Mouse (Mus musculus): Measurements from ENCODE around the gene Cdk19. TPM values are rescaled to one million over a fixed set of nuclear protein-coding genes. Genes with fewer than 3 reads are reported as not detected.

Gene Cdk19
- total and polyA plus RNA-seq, 3 experiments: 2.8 to 8.2 TPM; not detected in 1

DNA sequence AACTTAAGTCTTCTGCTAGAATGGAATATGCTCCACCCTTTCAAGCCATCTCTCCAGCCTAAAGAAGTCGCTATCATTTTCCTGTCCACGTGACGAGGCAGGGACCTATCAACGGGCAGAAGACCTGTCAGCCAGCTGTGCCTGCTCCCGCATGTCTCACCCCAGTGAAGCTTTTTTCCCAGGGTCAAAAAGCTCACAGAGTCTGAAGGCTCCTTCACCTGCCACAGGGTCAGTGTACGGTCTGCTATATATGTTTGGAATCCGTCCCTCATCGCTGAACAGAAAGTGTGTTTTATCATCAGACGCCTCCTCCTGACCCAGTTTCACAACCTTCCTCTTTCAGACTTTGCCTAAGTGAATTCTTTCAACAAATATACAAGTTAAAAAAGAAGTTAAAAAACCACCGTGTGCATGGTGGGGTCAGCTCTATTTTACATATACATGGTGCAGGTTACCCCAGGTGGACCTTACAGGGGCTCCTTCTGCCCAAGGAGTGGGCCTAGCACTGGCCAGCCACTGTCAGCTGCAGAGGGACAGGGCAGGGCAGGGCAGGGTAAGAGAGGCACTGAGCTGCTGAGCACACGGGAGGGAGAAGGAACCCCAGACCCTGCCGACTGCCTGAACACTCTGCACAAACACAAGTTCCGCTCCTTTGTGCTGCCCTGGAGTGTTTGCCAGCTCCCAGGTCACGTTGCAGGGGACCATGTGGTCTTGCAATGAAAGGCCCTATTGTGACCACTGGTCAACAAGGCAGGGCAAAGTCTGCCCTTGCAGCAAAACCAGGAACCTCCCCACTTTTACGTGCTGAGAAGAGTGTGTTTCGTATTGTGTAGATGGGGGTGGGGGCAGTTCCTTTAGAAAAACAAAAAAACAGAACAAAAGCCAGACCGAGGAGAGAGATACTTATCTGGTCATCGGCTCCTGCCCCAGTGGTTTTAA lies 160.2 kb downstream of the Cdk19 start (continued):
- TF ChIP-seq CTCF (IDR thresholded peaks at IDR 0.05 in 2 of 3, conservative IDR thresholded peaks at IDR 0.05 in 1 of 3; ENCODE audit: control insufficient read depth in 1 of 3, insufficient read depth in 1 of 3, low read depth in 2 of 3, low read length in 3 of 3, poor library complexity in 1 of 3, severe bottlenecking in 1 of 3): no peak
- TF ChIP-seq EP300 (IDR thresholded peaks at IDR 0.05; ENCODE audit: low read depth in 1 of 2, low read length in 2 of 2): no peak; a peak in 1 of 4 replicates
- no peak for TF ChIP-seq E2F4 (IDR thresholded peaks at IDR 0.05; ENCODE audit: borderline replicate concordance, low read depth, low read length)
- TF ChIP-seq NELFE (IDR thresholded peaks at IDR 0.05; ENCODE audit: low read depth, low read length): peak; percentile 52; the same call in 1 of the 2 replicates
- TF ChIP-seq POLR2AphosphoS2 (IDR thresholded peaks at IDR 0.05; ENCODE audit: low read length): no peak

DNA sequence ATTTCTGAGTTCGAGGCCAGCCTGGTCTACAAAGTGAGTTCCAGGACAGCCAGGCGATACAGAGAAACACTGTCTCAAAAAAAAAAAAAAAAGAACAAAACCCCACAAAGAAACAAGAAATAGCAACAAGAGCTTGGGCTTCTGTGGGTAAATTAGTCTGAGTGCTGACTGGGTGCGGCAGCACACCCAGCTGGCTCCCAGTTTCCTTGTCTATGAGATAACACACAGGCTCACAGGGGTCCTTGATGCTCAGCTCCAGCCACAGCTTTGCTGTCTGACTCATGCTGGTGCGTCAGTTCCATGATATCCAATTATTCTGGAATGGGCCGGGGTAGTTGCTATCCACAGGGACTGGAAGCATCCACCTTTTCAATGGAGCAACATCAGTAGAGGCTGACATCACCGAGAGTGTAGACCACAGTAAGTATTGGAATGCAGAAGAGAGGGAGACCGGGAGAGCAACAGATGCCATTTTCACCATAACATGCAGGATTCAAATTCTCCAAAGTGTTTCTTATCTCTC lies 161.4 kb downstream of the Cdk19 start:
- Histone ChIP-seq H3K4me1 (ENCODE audit: control insufficient read depth in 1 of 2, insufficient read depth in 2 of 2, low read length in 2 of 2) (peaks cover 12 to 15% of the 10 kb centered on the region in 2 experiments), H3K4me3 (ENCODE audit: control insufficient read depth in 1 of 2, insufficient read depth in 1 of 2, low read depth in 2 of 2, low read length in 2 of 2) (no peak overlapping the region), H3K27ac (ENCODE audit: control insufficient read depth, low read depth, low read length) (no peak overlapping the region), H3K27me3 (ENCODE audit: control insufficient read depth in 1 of 2, insufficient read depth in 2 of 2, low read length in 2 of 2) (no peaks in the 10 kb centered on the region), H3K36me3 (ENCODE audit: control insufficient read depth in 1 of 2, insufficient read depth in 2 of 2, low read length in 2 of 2) (peaks cover 0 to 13% of the 10 kb centered on the region in 2 experiments; a peak in 2 of 4 replicates), H3K9ac (ENCODE audit: control insufficient read depth, low read depth, low read length, poor library complexity, severe bottlenecking) (no peak overlapping the region), H3K79me2 (ENCODE audit: control insufficient read depth, insufficient read depth, low read length, poor library complexity) (no peaks in the 10 kb centered on the region; the same call in 1 of the 2 replicates), H3K9me3 (replicated peaks; ENCODE audit: insufficient read depth, low read length) (no peaks in the 10 kb centered on the region)
- peak; percentile 69 for DNase-seq (ENCODE audit: low read depth, low spot score)
- TF ChIP-seq HCFC1 (IDR thresholded peaks at IDR 0.05; ENCODE audit: low read depth, low read length) (no peak), GATA1 (IDR thresholded peaks at IDR 0.05; ENCODE audit: low read depth, low read length) (peak; percentile 32; the same call in 1 of the 2 replicates), ETS1 (IDR thresholded peaks at IDR 0.05; ENCODE audit: low read depth, low read length) (peak; percentile 57), SIN3A (IDR thresholded peaks at IDR 0.05; ENCODE audit: low read length) (no peak; the same call in 1 of the 2 replicates), TAL1 (IDR thresholded peaks at IDR 0.05; ENCODE audit: low read length) (0 out of 2 replicates have a peak, but pooled peaks have one; percentile 14), ZNF384 (IDR thresholded peaks at IDR 0.05; ENCODE audit: low read depth, low read length) (peak; percentile 47), POLR2AphosphoS2 (IDR thresholded peaks at IDR 0.05; ENCODE audit: low read length) (no peak)

DNA sequence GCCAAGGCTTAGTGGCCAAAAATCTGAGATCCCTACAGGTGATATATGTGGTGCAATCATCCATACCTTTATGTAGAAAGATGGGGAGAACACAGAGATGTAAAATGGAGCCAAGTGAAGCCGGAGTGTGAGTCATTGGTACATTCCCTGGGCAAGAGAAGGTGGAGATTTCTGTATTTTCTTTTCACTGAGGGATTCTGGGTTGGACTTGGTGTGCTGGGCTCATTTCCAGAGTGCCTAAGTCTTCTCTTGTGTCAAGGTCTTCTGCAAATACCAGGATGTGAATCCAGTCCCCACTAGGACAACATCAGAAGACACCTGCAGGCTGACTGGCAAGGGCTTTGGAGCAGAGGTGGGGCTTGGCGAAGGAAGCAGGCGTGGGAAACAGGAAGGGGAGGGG lies 163.4 kb downstream of the Cdk19 start:
- Histone ChIP-seq H3K4me1 (ENCODE audit: control insufficient read depth in 1 of 2, insufficient read depth in 2 of 2, low read length in 2 of 2) (peaks cover 7 to 12% of the 10 kb centered on the region in 2 experiments), H3K79me2 (ENCODE audit: control insufficient read depth, insufficient read depth, low read length, poor library complexity) (no peaks in the 10 kb centered on the region; the same call in 1 of the 2 replicates), H3K9ac (ENCODE audit: control insufficient read depth, low read depth, low read length, poor library complexity, severe bottlenecking) (no peak overlapping the region), H3K36me3 (ENCODE audit: control insufficient read depth in 1 of 2, insufficient read depth in 2 of 2, low read length in 2 of 2) (peaks cover 0 to 12% of the 10 kb centered on the region in 2 experiments; a peak in 2 of 4 replicates), H3K27me3 (ENCODE audit: control insufficient read depth in 1 of 2, insufficient read depth in 2 of 2, low read length in 2 of 2) (peaks cover 3% of the 10 kb centered on the region in 2 experiments; a peak in 3 of 4 replicates), H3K4me3 (ENCODE audit: control insufficient read depth in 1 of 2, insufficient read depth in 1 of 2, low read depth in 2 of 2, low read length in 2 of 2) (no peak overlapping the region), H3K27ac (ENCODE audit: control insufficient read depth, low read depth, low read length) (no peak overlapping the region), H3K9me3 (replicated peaks; ENCODE audit: insufficient read depth, low read length) (no peaks in the 10 kb centered on the region)
- no peak for TF ChIP-seq HCFC1 (IDR thresholded peaks at IDR 0.05; ENCODE audit: low read depth, low read length)
- no peak for TF ChIP-seq ZKSCAN1 (IDR thresholded peaks at IDR 0.05; ENCODE audit: low read depth, low read length)
- no peak for TF ChIP-seq USF2 (IDR thresholded peaks at IDR 0.05; ENCODE audit: borderline replicate concordance in 1 of 2, insufficient read depth in 1 of 2, low read depth in 1 of 2, low read length in 2 of 2)
- TF ChIP-seq JUND (IDR thresholded peaks at IDR 0.05; ENCODE audit: low read depth, low read length): no peak
- no peak for TF ChIP-seq MXI1 (IDR thresholded peaks at IDR 0.05; ENCODE audit: low read depth, low read length)
- no peak for TF ChIP-seq POLR2AphosphoS5 (IDR thresholded peaks at IDR 0.05; ENCODE audit: borderline replicate concordance, low read depth, low read length)
- no peak for DNase-seq (ENCODE audit: low read depth, low spot score)
